Mouse (Mus musculus) testis, adult 2 months (tissue): Measurements from ENCODE around the gene Fhdc1.

Experiments
- CTCF ChIP-seq: fragments of 200-500 bp; IDR thresholded peaks from 2 replicates; pipeline ENCODE4 v1.5.1; 2012; ENCODE audit warnings: low read depth, mild to moderate bottlenecking, inconsistent platforms, low read length, moderate library complexity; ENCODE audit not compliant: control insufficient read depth, insufficient read depth, insufficient replicate concordance
- POLR2A ChIP-seq: fragments of 200-500 bp; IDR thresholded peaks from 2 replicates; pipeline ENCODE4 v1.6.1; 2012; ENCODE audit warnings: low read depth, mild to moderate bottlenecking, inconsistent platforms, low read length, moderate library complexity; ENCODE audit not compliant: control insufficient read depth

- TF ChIP-seq CTCF (no peak), POLR2A (no peak)
Measured at GRCm38 (mm10) chr3:84438840-84439239, 41.4 kb downstream of the Fhdc1 start.
